Mouse (Mus musculus): ENCODE data around the gene Rbck1. TPM values are rescaled to one million over a fixed set of nuclear protein-coding genes. Genes with fewer than 3 reads are reported as not detected.
"Not testable (repeated sequence)": the region's sequence is repeated elsewhere in the genome, so short reads cannot be mapped to it uniquely, and the experiment has no call there.

The Rbck1 gene
- polyA plus RNA-seq, 1 experiment from 2014 or later: 65.3 TPM

DNA sequence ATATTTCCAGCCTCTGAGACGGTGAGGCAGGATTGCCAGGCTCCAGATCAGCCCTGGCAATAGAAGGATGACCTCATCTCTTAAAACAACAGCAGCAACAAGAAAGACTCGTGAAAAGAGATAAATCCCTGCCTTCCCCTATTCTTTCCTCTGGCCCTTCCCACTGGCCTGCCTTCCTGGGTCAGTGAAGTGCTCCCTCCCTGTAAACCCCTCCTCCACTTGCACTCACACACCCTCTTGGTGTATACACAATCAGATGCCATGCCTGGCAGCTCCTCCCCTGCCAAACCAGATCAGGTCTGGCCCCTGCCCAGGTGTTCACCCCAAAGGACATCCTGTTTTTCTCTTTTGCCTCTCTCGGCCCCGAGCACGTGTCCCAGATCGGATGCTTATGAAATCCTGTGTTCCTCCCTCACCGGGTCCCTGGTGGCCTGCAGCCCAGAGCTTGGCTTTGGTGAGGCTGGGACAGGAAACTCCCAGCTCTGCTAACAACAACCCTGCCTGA, 27.9 kb upstream of the Rbck1 start:
- 28% methylated on average over 7 of the region's 7 CpGs for whole genome bisulfite sequencing
- Histone ChIP-seq H3K9ac (no peak overlapping the region), H3K4me3 (no peak overlapping the region), H3K9me3 (replicated peaks) (0 out of 2 replicates have a peak, but pooled peaks cover 4% of the 10 kb centered on the region), H3K4me2 (no peak overlapping the region), H3K4me1 (replicated peaks) (peaks cover 22% of the 10 kb centered on the region), H3K36me3 (no peaks in the 10 kb centered on the region), H3K27ac (ENCODE audit: poor library complexity, severe bottlenecking) (0 out of 2 replicates have a peak overlapping the region, but pooled peaks have one; percentile 33), H3K27me3 (replicated peaks) (no peaks in the 10 kb centered on the region)
- peak; percentile 33 for ATAC-seq (ENCODE audit: insufficient number of reproducible peaks, low FRiP score)

DNA sequence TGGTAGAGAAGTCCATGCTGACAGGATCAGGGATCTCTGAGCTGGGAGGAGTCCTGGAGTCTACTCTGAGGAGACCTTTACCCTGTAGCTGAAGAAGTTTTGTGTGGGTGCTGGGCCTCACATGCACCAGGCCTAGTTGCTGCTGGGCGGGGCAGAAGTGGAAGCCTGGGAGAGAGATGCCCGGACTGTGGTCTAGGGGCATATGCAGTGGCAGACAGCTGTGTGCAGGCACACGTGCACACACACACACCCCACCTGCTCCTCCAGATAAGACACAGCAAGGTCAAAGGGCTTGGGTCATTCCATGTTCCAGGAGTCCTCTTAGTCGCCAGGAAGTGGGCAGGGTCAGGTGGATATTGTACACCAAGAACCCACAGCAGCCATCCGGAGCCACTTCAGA, 27.2 kb upstream of the Rbck1 start:
- no peak overlapping the region for H3K4me2 ChIP-seq
- peak; percentile 22; the same call in 1 of the 2 replicates for ATAC-seq (ENCODE audit: insufficient number of reproducible peaks, low FRiP score)
- H3K9me3 ChIP-seq (replicated peaks): 0 out of 2 replicates have a peak, but pooled peaks cover 4% of the 10 kb centered on the region
- peak overlapping the region; percentile 16; the same call in 1 of the 2 replicates for H3K27ac ChIP-seq (ENCODE audit: poor library complexity, severe bottlenecking)
- peaks cover 22% of the 10 kb centered on the region for H3K4me1 ChIP-seq (replicated peaks)
- no peak overlapping the region for H3K4me3 ChIP-seq
- no peaks in the 10 kb centered on the region for H3K36me3 ChIP-seq
- 48% methylated on average over 5 of the region's 5 CpGs for WGBS
- H3K27me3 ChIP-seq (replicated peaks): no peaks in the 10 kb centered on the region
- H3K9ac ChIP-seq: no peak overlapping the region

DNA sequence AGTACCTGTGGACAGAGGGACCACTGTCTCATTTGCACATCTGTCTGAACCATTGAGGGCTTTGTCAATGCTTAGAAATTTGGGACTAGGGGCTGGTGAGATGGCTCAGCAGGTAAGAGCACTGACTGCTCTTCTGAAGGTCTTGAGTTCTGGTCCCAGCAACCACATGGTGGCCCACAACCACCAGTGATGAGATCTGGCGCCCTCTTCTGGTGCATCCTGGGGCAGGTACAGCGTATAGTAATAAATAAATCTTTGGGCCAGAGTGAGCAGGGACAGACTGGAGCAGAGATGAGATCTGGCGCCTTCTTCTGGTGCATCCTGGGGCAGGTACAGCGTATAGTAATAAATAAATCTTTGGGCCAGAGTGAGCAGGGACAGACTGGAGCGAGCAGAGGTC, 26.5 kb upstream of the Rbck1 start:
- H3K27ac ChIP-seq (ENCODE audit: poor library complexity, severe bottlenecking); H3K36me3 ChIP-seq; H3K27me3 ChIP-seq (replicated peaks); H3K4me3 ChIP-seq; ATAC-seq (ENCODE audit: insufficient number of reproducible peaks, low FRiP score); H3K9me3 ChIP-seq (replicated peaks); H3K4me2 ChIP-seq; H3K9ac ChIP-seq: not testable (repeated sequence)
- 76% methylated on average over 5 of the region's 5 CpGs for WGBS
- peaks cover 21% of the 10 kb centered on the region for H3K4me1 ChIP-seq (replicated peaks)

DNA sequence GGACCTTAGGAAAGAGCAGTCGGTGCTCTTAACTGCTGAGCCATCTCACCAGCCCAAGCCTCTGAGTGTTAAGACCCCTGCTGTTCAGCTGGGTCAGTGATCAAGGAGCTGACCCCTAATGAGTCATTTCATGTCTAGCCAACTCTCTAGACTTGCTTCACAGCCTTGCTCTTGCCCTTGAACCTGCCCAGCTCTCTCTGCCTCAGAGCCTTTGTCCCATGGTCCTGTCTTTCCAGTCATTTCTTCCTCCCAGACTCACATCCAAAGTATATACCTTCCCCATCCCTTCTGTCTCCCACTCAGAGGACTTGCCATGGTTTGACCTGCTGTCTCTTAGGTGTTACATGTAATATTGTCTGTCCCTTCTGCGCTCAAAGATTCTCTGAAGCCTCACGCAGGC, 24.8 kb upstream of the Rbck1 start:
- H3K4me1 ChIP-seq (replicated peaks): peaks cover 15% of the 10 kb centered on the region
- 87% methylated on average over 3 of the region's 3 CpGs for WGBS
- ATAC-seq (ENCODE audit: insufficient number of reproducible peaks, low FRiP score): no peak
- H3K27me3 ChIP-seq (replicated peaks): no peaks in the 10 kb centered on the region
- H3K27ac ChIP-seq (ENCODE audit: poor library complexity, severe bottlenecking): no peak overlapping the region
- H3K4me2 ChIP-seq: no peak overlapping the region
- no peak overlapping the region for H3K9ac ChIP-seq
- H3K9me3 ChIP-seq (replicated peaks): 0 out of 2 replicates have a peak, but pooled peaks cover 4% of the 10 kb centered on the region
- H3K4me3 ChIP-seq: no peak overlapping the region
- no peaks in the 10 kb centered on the region for H3K36me3 ChIP-seq

DNA sequence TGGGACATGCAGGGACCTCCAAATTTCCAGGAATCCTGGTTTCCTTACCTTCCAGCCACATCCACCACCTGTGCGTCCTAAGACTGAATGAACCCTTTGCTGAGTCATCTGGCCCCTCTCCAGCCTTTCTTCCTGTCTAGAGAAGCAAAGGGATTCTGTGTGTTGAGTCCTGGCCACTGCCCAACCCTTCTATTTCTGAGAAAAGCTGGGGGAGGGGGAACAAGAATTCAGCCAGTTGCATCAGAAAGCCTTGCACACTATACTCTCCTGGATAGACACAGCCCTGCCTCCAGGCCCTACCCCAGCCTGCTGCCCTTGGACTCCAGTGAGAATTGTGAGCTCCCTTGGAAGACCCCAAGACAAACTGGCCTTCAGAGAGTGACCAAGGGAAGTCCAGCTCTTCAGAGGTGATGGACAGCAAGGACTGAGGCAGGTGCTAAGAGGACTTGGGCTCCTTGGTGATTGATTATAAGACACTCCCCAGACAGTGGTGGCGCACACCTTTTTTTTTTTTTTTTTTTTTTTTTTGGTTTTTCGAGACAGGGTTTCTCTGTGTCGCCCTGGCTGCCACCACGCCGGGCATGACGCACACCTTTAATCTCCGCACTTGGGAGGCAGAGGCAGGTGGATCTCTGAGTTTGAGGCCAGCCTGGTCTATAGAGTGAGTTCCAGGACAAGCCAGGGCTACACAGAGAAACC, 17.5 kb upstream of the Rbck1 start:
- H3K36me3 ChIP-seq: no peaks in the 10 kb centered on the region
- peak overlapping the region; percentile 5; the same call in 1 of the 2 replicates for H3K4me2 ChIP-seq
- 0 out of 2 replicates have a peak, but pooled peaks cover 4% of the 10 kb centered on the region for H3K27me3 ChIP-seq (replicated peaks)
- peak; percentile 75 for ATAC-seq (ENCODE audit: insufficient number of reproducible peaks, low FRiP score)
- H3K9me3 ChIP-seq (replicated peaks): no peaks in the 10 kb centered on the region
- no peak overlapping the region for H3K27ac ChIP-seq (ENCODE audit: poor library complexity, severe bottlenecking)
- H3K4me3 ChIP-seq: no peak overlapping the region
- WGBS: 81% methylated on average over 8 of the region's 8 CpGs
- H3K4me1 ChIP-seq (replicated peaks): peaks cover 22% of the 10 kb centered on the region
- no peak overlapping the region for H3K9ac ChIP-seq

DNA sequence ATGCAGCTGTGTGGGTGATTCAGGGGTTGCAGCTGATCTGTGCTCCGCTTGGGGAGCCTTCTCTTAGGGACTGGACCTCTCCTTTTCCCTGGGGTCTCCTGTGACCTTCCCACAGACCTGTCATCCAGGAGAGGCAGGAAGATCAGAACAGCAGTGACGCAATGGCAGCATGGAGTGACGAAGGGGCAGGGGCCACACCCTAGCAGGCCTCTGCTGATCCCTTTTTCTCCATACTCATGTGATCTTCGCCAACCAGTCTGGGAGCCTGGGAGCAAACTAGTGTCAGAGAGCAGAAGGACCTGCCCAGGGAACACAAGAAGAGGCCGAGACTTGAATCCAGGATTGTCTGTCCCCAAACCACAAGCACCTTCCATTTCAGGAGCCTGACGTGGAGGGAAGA, 16.8 kb upstream of the Rbck1 start:
- H3K4me3 ChIP-seq: no peak overlapping the region
- no peak overlapping the region for H3K27ac ChIP-seq (ENCODE audit: poor library complexity, severe bottlenecking)
- H3K4me1 ChIP-seq (replicated peaks): peaks cover 27% of the 10 kb centered on the region
- no peaks in the 10 kb centered on the region for H3K9me3 ChIP-seq (replicated peaks)
- 67% methylated on average over 6 of the region's 6 CpGs for WGBS
- H3K36me3 ChIP-seq: no peaks in the 10 kb centered on the region
- peak; percentile 56 for ATAC-seq (ENCODE audit: insufficient number of reproducible peaks, low FRiP score)
- H3K4me2 ChIP-seq: no peak overlapping the region
- 0 out of 2 replicates have a peak, but pooled peaks cover 4% of the 10 kb centered on the region for H3K27me3 ChIP-seq (replicated peaks)
- no peak overlapping the region for H3K9ac ChIP-seq

DNA sequence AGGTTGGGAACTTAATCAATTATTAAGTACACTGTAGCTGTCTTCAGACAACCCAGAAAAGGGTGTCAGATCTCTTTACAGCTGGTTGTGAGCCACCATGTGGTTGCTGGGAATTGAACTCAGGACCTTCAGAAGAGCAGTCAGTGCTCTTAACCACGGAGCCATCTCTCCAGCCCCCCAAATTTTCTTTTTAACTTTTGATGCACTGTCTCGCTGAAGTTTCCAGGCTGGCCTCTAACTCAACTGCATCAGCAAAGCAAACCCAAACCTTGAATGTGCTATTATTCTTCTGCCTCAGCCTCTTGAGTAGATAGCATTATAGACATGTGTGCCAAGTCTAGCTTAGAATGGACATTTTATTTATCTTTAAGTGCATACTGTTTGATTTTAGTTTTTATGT, 15.3 kb upstream of the Rbck1 start:
- peaks cover 31% of the 10 kb centered on the region for H3K4me1 ChIP-seq (replicated peaks)

DNA sequence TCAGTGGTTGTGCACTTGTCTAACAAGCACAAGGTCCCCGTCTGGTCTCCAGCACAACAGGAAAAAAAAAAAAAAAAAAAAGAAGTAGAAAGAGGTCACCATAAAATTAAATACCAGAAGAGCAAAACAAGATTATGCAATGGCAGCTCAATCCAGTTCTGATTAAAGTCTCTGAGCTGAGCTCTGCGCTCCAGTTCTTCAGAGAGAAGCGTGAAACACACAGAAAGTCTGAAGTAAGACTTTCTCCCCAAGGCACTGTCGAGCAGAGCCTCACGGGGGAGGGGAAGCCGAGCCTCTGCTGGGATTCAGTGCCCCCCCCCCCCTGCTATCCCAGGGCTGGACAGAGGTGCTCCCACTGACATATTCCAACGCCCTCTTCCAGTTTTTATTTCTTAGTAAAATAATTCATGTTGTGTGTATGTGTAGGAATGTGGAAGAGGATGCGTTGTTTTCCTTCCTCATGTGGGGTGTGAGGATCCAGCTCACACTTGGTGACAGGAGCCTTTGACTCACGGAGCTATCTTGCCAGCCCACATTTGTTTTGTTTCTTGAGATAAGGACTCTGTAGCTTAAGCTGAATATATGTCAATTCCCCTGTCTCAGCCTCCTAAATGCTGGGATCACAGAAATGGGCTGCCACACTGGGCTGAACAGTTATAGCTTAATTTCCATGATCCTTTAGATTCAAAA, 14.5 kb upstream of the Rbck1 start:
- Histone ChIP-seq H3K9ac (no peak overlapping the region), H3K4me1 (replicated peaks) (peaks cover 31% of the 10 kb centered on the region), H3K4me3 (no peak overlapping the region), H3K36me3 (no peaks in the 10 kb centered on the region), H3K27ac (ENCODE audit: poor library complexity, severe bottlenecking) (peak overlapping the region; percentile 68), H3K4me2 (peak overlapping the region; percentile 28; the same call in 1 of the 2 replicates), H3K9me3 (replicated peaks) (no peaks in the 10 kb centered on the region), H3K27me3 (replicated peaks) (0 out of 2 replicates have a peak, but pooled peaks cover 4% of the 10 kb centered on the region)
- WGBS: 15% methylated on average over 9 of the region's 9 CpGs
- peak; percentile 60 for ATAC-seq (ENCODE audit: insufficient number of reproducible peaks, low FRiP score)

More for the DNA sequence above, 15.3 kb upstream of the Rbck1 start:
- H3K27ac ChIP-seq (ENCODE audit: poor library complexity, severe bottlenecking): peak overlapping the region; percentile 22; the same call in 1 of the 2 replicates
- H3K36me3 ChIP-seq: no peaks in the 10 kb centered on the region
- no peak overlapping the region for H3K9ac ChIP-seq
- no peak overlapping the region for H3K4me2 ChIP-seq
- 70% methylated on average over 2 of the region's 2 CpGs for WGBS
- ATAC-seq (ENCODE audit: insufficient number of reproducible peaks, low FRiP score): no peak
- H3K9me3 ChIP-seq (replicated peaks): no peaks in the 10 kb centered on the region
- H3K27me3 ChIP-seq (replicated peaks): 0 out of 2 replicates have a peak, but pooled peaks cover 4% of the 10 kb centered on the region
- H3K4me3 ChIP-seq: no peak overlapping the region

DNA sequence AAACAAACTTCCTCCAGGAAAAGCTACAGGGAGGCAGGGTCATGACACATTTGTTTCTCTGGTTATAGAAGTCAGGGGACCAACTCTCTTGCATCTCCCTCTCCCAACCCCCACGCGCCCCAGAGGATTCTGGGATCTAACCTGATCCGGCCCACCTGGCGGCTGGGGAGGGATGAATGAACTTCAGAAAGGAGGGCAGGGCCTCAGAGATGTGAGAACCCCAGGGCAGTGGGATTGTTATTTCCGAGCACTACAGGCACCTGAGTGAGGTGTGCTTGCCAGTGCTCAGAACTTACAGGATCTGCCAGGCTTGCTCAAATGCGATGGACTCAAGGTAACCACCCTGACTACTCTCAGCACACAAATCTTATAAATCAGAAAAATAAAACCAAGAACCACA, 12.9 kb upstream of the Rbck1 start:
- H3K9me3 ChIP-seq (replicated peaks): no peaks in the 10 kb centered on the region
- peaks cover 31% of the 10 kb centered on the region for H3K4me1 ChIP-seq (replicated peaks)
- H3K36me3 ChIP-seq: no peaks in the 10 kb centered on the region
- WGBS: 66% methylated on average over 6 of the region's 6 CpGs
- 0 out of 2 replicates have a peak, but pooled peaks cover 4% of the 10 kb centered on the region for H3K27me3 ChIP-seq (replicated peaks)
- no peak overlapping the region for H3K4me2 ChIP-seq
- H3K4me3 ChIP-seq: no peak overlapping the region
- no peak for ATAC-seq (ENCODE audit: insufficient number of reproducible peaks, low FRiP score)
- H3K27ac ChIP-seq (ENCODE audit: poor library complexity, severe bottlenecking): no peak overlapping the region
- no peak overlapping the region for H3K9ac ChIP-seq

DNA sequence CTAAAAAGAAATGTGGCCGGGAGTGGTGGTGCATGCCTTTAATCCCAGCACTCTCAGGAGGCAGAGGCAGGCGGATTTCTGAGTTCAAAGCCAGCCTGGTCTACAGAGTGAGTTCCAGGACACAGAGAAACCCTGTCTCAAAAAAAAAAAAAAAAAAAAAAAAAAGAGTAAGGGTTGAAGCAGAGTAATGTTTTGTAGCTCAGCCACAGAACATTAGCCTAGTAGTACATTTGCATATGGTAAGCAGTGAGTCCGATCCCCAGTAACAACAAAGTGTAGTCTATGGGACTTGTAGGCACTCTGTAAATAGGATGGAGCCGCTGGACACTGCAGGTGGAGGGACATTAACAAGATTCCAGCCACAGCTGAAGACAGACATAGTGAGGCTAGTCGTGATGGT, 12.5 kb upstream of the Rbck1 start:
- Histone ChIP-seq H3K4me2 (peak overlapping the region; percentile 87; the same call in 1 of the 2 replicates), H3K4me1 (replicated peaks) (peaks cover 31% of the 10 kb centered on the region), H3K27me3 (replicated peaks) (0 out of 2 replicates have a peak, but pooled peaks cover 4% of the 10 kb centered on the region), H3K36me3 (no peaks in the 10 kb centered on the region), H3K9ac (no peak overlapping the region; the same call in 1 of the 2 replicates), H3K27ac (ENCODE audit: poor library complexity, severe bottlenecking) (peak overlapping the region; percentile 33; the same call in 1 of the 2 replicates), H3K4me3 (no peak overlapping the region), H3K9me3 (replicated peaks) (no peaks in the 10 kb centered on the region)
- ATAC-seq (ENCODE audit: insufficient number of reproducible peaks, low FRiP score): no peak
- WGBS: 59% methylated on average over 5 of the region's 5 CpGs

DNA sequence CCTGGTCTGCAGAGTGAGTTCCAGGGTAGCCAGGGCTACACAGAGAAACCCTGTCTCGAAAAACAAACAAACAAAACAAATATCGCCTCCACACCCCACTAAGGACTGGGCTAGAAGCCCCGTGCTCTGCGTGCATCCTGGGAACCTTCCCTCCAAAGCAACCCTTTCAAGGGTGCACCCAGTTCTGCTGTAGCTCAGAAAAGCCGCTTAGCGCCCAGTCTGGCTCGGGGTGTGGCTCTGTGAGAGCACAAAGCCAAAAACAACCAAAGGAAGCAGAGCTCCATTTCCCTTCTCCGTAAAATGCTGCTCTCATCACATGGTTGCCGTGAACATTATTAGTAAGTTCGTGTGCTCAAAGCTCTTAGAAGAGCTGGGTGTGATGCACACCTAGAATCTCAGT, 11.9 kb upstream of the Rbck1 start:
- peak overlapping the region; percentile 59 for H3K4me3 ChIP-seq
- ATAC-seq (ENCODE audit: insufficient number of reproducible peaks, low FRiP score): 0 out of 2 replicates have a peak, but pooled peaks have one; percentile 16
- H3K9me3 ChIP-seq (replicated peaks): no peaks in the 10 kb centered on the region
- H3K27ac ChIP-seq (ENCODE audit: poor library complexity, severe bottlenecking): peak overlapping the region; percentile 33
- peak overlapping the region; percentile 68 for H3K9ac ChIP-seq
- H3K36me3 ChIP-seq: no peaks in the 10 kb centered on the region
- H3K4me1 ChIP-seq (replicated peaks): peaks cover 28% of the 10 kb centered on the region
- peak overlapping the region; percentile 87 for H3K4me2 ChIP-seq
- 0 out of 2 replicates have a peak, but pooled peaks cover 4% of the 10 kb centered on the region for H3K27me3 ChIP-seq (replicated peaks)
- 11% methylated on average over 10 of the region's 10 CpGs for WGBS
